Mouse (Mus musculus) megakaryocyte, embryonic 14.5 days (primary cell): ENCODE measurements at regions not wholly inside any gene's neighbourhood (a gene's known extent, or its start where the extent isn't known, plus 50 kb on each side); places are given as distances from the start of the nearest gene placed in this dataset.

Experiments
- FLI1 ChIP-seq: IDR thresholded peaks from 2 replicates; pipeline ENCODE4 v1.6.1; 2012; ENCODE audit warnings: low read length, inconsistent platforms, mixed read lengths
- GATA1 ChIP-seq: IDR thresholded peaks from 3 replicates; pipeline ENCODE4 v1.6.1; 2012; ENCODE audit warnings: mixed read lengths, low read length, inconsistent platforms, borderline replicate concordance

DNA sequence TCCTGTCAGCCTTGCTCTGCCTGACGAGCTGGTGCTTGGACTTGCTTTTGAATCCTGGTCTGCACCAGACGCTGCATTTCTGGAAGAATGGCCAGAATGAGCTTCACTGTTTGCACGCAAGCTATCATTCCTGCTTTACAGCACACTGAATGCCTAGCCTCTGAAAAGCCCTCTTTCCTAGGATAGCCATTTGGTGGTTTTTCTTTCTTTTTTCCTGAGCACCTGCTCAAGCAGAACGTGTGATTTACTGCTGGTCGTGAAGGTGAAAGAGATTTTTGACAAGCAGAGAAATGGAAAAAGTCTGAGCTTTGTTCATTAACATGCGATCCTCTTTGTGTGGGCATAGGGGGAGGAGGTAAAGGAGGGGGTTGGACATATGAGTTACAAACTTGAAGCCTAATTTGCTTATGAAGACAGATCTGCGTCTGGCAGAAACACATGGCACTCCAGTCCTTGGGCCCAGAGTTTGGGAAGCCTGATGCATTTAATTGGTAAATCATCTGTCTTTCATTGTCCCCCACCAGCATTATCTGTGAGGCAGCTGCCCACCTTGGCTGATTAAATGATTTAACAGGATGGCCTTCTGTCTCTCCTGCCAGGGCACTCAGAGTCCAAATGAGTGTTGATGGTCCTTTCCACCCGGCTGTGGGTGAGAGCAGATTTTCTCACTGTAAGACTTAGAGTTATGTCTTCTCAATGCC, 457.1 kb upstream of the Plxna2 start:
- TF ChIP-seq GATA1: no peak
- no peak for TF ChIP-seq FLI1
